Mouse (Mus musculus) ES-E14 (cell line): ENCODE data around the gene Sprn. TPM values are rescaled to one million over a fixed set of nuclear protein-coding genes. Genes with fewer than 3 reads are reported as not detected.

ENCODE experiments used
- DNase-seq: peaks from one replicate; pipeline ENCODE4 v3.0.0-alpha.2; 2013; ENCODE audit warnings: low read depth, low spot score
- H3K27ac ChIP-seq: 2 replicates; pipeline ENCODE4 v1.5.1; 2012; ENCODE audit warnings: low read depth, mild to moderate bottlenecking, low read length, moderate library complexity, mixed read lengths; ENCODE audit not compliant: poor library complexity, insufficient read depth, severe bottlenecking
- H3K36me3 ChIP-seq: 2 replicates; pipeline ENCODE4 v1.6.1; 2012; ENCODE audit warnings: mild to moderate bottlenecking, low read length, moderate library complexity, mixed read lengths; ENCODE audit not compliant: control insufficient read depth, poor library complexity, insufficient read depth, severe bottlenecking
- H3K4me1 ChIP-seq, 2 experiments: fragments of 150-350 bp in 1 of 2; sonication (generic) in 1 of 2; 2 replicates each; pipeline ENCODE4 v1.6.1; 2012; ENCODE audit warnings: low read length in 2 of 2, mild to moderate bottlenecking in 1 of 2, mixed read lengths in 1 of 2; ENCODE audit not compliant: control insufficient read depth in 2 of 2, insufficient read depth in 2 of 2, poor library complexity in 1 of 2
- H3K4me3 ChIP-seq, 2 experiments: fragments of 150-350 bp in 1 of 2; sonication (generic) in 1 of 2; 2 replicates each; pipeline ENCODE4 v1.5.1; 2012; ENCODE audit warnings: low read length in 2 of 2, low read depth in 1 of 2, mild to moderate bottlenecking in 1 of 2, mixed read lengths in 1 of 2; ENCODE audit not compliant: insufficient read depth in 1 of 2, poor library complexity in 1 of 2, severe bottlenecking in 1 of 2
- H3K9ac ChIP-seq: 2 replicates; pipeline ENCODE4 v1.6.1; 2012; ENCODE audit warnings: low read depth, mild to moderate bottlenecking, low read length, mixed read lengths; ENCODE audit not compliant: poor library complexity, insufficient read depth, severe bottlenecking
- H3K9me3 ChIP-seq: fragments of 150-350 bp; sonication (generic); 2 replicates; pipeline ENCODE4 v1.6.1; 2012; ENCODE audit warnings: low read depth, mild to moderate bottlenecking, low read length; ENCODE audit not compliant: control insufficient read depth, insufficient read depth
- CHD2 ChIP-seq: IDR thresholded peaks from 2 replicates; pipeline ENCODE4 v1.6.1; 2014; ENCODE audit warnings: mild to moderate bottlenecking, low read depth, low read length, inconsistent platforms
- HCFC1 ChIP-seq: IDR thresholded peaks from 2 replicates; pipeline ENCODE4 v1.6.1; 2012; ENCODE audit warnings: low read length, inconsistent platforms, borderline replicate concordance; ENCODE audit not compliant: insufficient read depth
- MAFK ChIP-seq: IDR thresholded peaks from 2 replicates; pipeline ENCODE4 v1.6.1; 2014; ENCODE audit warnings: mild to moderate bottlenecking, low read depth, low read length, inconsistent platforms; ENCODE audit not compliant: insufficient read depth
- ZC3H11A ChIP-seq: IDR thresholded peaks from 2 replicates; pipeline ENCODE4 v1.6.1; 2012; ENCODE audit warnings: low read depth, mild to moderate bottlenecking, inconsistent platforms, low read length, borderline replicate concordance
- ZNF384 ChIP-seq: IDR thresholded peaks from 2 replicates; pipeline ENCODE4 v1.6.1; 2012; ENCODE audit warnings: low read depth, low read length, inconsistent platforms
- in situ Hi-C, 2 experiments: fragments of 600-800 bp; cut with MboI; formaldehyde crosslinking; loops; one replicate each; pipeline ENCODE4 v1.15.1; 2025; ENCODE audit warnings: low sequenced_read_pairs in 2 of 2, inconsistent platforms in 1 of 2; ENCODE audit not compliant: unreplicated experiment in 2 of 2
- total RNA-seq: library from RNA; depleted of rRNA; stranded (reverse); fragments of 300-350 nt; gene quantifications from 2 replicates; pipeline ENCODE4 v1.2.3, GENCODE M21; 2012

The Sprn gene
- total RNA-seq, 1 experiment = 0.27 TPM

GRCm38 (mm10) chr7:140160363-140160762 lies 5.7 kb upstream of the Sprn start:
- TF ChIP-seq MAFK (peak; percentile 80), ZC3H11A (no peak)

GRCm38 (mm10) chr7:140153829-140154217 lies 854 bp downstream of the Sprn start:
- peaks cover 8% of the 10 kb centered on the region; the same call in 1 of the 2 replicates for H3K36me3 ChIP-seq
- TF ChIP-seq ZC3H11A (no peak), CHD2 (no peak), ZNF384 (no peak), MAFK (no peak), HCFC1 (no peak)
- H3K27ac ChIP-seq = no peak overlapping the region
- H3K4me3 ChIP-seq = peak overlapping the region; percentile 58 to 63; a peak in 3 of 4 replicates
- no peak overlapping the region for H3K9ac ChIP-seq
- in situ Hi-C loops = no loop called here
- peaks cover 0 to 9% of the 10 kb centered on the region in 2 experiments; a peak in 1 of 4 replicates for H3K4me1 ChIP-seq
- DNase-seq = no peak
- H3K9me3 ChIP-seq = no peaks in the 10 kb centered on the region

More at GRCm38 (mm10) chr7:140160363-140160762, 5.7 kb upstream of the Sprn start:
- DNase-seq = no peak
- Histone ChIP-seq H3K4me1 (no peaks in the 10 kb centered on the region), H3K4me3 (no peak overlapping the region), H3K9me3 (no peaks in the 10 kb centered on the region), H3K36me3 (no peaks in the 10 kb centered on the region), H3K27ac (no peak overlapping the region), H3K9ac (no peak overlapping the region)
- in situ Hi-C loops = no loop called here

GRCm38 (mm10) chr7:140153383-140153782 lies 1.3 kb downstream of the Sprn start:
- peaks cover 0 to 9% of the 10 kb centered on the region in 2 experiments; a peak in 1 of 4 replicates for H3K4me1 ChIP-seq
- TF ChIP-seq MAFK (no peak), CHD2 (no peak), ZC3H11A (no peak)
- peaks cover 8% of the 10 kb centered on the region; the same call in 1 of the 2 replicates for H3K36me3 ChIP-seq
- no peaks in the 10 kb centered on the region for H3K9me3 ChIP-seq
- H3K27ac ChIP-seq = no peak overlapping the region
- DNase-seq = no peak
- in situ Hi-C loops = no loop called here
- H3K4me3 ChIP-seq = peak overlapping the region; percentile 58 to 63
- H3K9ac ChIP-seq = peak overlapping the region; percentile 66

GRCm38 (mm10) chr7:140144550-140144949 lies 10.1 kb downstream of the Sprn start:
- TF ChIP-seq HCFC1 (no peak), CHD2 (no peak), MAFK (no peak), ZC3H11A (no peak), ZNF384 (no peak)

GRCm38 (mm10) chr7:140141350-140141749 lies 13.3 kb downstream of the Sprn start:
- Histone ChIP-seq H3K27ac (no peak overlapping the region), H3K9ac (no peak overlapping the region), H3K4me3 (no peak overlapping the region), H3K4me1 (no peaks in the 10 kb centered on the region), H3K36me3 (no peaks in the 10 kb centered on the region; the same call in 1 of the 2 replicates), H3K9me3 (no peaks in the 10 kb centered on the region)
- TF ChIP-seq ZC3H11A = no peak
- TF ChIP-seq HCFC1 = no peak
- no peak for TF ChIP-seq MAFK
- no peak for TF ChIP-seq CHD2
- no peak for TF ChIP-seq ZNF384
- in situ Hi-C loops = loop anchor here in 1 of 2 experiments (5.0 kb wide), 1 partner anchor 59 kb away; the partner anchor contains the start of gene Caly
- no peak for DNase-seq

More at GRCm38 (mm10) chr7:140144550-140144949, 10.1 kb downstream of the Sprn start:
- Histone ChIP-seq H3K9ac (no peak overlapping the region), H3K4me3 (no peak overlapping the region), H3K4me1 (no peaks in the 10 kb centered on the region), H3K9me3 (no peaks in the 10 kb centered on the region), H3K27ac (no peak overlapping the region), H3K36me3 (peaks cover 8% of the 10 kb centered on the region; the same call in 1 of the 2 replicates)
- in situ Hi-C loops = loop anchor here in 1 of 2 experiments (5.0 kb wide), 1 partner anchor 62 kb away; the partner anchor contains the start of gene Caly
- DNase-seq = no peak
